Mouse (Mus musculus): ENCODE measurements around the gene Rnf2.
A peak's percentile ranks its signal among the peaks of the same experiment; 100 is the strongest.

Rnf2 gene

GRCm38 (mm10) chr1:151500531-151501361 is at the start of gene Rnf2:
Rnf2 (minus strand) TSS chr1:151500955.
- peak; percentile 97 for DNase-seq

DNA sequence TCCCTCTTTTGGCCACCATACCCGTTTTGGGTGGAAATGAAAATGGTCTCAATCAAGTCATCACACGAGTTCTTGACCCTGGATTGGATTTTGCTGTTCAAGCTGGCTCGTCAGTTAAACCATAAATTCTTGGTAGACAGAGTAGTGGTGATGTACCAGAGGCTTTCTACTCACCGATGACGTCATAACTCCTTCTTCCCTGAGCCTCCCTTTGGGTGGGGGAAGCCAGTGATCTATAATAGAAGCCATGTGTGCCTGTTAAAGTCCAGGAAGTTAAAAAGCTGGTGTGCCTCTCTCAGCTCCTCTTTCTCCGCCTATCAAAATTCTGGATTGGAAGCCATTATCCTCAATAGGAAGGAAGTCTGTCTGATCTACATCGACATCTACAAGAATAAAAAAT is 49.0 kb upstream of the Rnf2 start:
- DNase-seq, result no peak

GRCm38 (mm10) chr1:151548896-151549610 is 48.3 kb upstream of the Rnf2 start:
- no peak for DNase-seq

DNA sequence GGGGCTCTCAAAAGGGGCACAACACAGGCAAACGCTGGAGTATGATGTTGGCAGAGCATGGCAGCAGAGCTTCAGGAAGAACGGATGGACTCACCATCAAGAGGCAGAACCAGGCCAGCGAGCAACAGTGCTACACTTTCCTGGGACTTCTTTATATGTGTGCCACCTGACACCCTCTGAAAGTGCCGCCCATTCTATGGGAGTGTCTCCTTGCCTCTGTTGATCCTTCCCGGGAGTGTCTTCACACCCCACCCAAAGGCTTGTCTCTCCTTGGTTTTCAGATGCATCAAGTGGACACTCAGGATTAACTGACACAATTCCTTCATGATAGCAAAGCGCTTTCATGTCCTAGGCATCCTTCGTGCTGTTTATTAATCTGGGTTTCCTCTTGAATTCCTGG is 44.8 kb upstream of the Rnf2 start:
- no peak for DNase-seq

DNA sequence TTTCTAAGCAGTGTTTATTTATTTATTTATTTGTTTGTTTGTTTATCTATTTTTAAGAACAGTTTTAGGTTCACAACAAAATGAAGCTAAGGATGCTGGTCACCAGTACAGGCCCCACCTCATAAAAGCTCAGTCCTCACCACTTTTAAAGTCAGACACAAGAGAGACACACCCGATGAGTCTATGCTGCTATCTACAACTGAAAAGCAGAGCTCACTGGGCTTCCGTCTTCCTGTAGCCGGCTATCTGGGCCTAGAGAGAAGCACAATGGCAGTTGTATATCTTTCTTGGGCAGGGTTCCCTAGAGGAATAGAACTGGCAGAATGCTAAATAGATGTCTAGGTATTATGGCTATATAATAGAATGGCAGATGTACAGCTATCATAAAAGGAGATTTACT is 43.8 kb upstream of the Rnf2 start:
- no peak for DNase-seq

DNA sequence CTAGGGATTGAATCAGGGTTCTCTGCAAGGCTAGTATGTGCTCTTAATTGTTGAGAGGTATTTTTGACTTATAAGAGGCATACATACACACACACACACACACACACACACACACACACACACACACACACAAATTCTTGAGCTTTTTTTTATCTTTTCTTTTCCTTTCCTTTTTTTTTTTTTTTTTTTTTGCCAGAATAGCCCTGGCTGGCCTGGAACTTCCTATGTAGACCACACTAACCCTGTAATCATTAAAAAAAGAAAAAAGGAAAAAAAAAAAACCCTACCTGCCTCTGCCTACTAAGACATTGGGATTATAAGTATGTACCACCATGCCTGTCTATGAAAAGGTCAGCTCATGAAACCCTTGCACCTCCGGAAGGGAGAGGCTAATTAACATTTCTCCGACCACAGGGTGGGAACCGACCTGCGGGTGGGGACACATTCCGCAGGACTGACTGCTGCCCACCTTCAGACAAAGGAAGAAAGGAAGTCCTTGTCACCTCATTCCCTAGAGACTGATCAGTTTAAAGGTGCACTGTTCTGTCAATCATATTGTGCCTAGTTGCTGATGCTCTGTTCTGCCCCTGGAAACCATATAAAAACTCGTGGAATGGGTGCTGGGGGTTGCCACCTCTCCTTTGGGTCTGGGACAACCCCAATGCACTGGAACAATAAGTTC is 43.2 kb upstream of the Rnf2 start:
- DNase-seq, result no peak

- DNase-seq, result no peak
These were observed 25.9 kb upstream of the Rnf2 start for GRCm38 (mm10) chr1:151526701-151527100.

GRCm38 (mm10) chr1:151517571-151518250 is 17.0 kb upstream of the Rnf2 start:
- no peak for DNase-seq

DNA sequence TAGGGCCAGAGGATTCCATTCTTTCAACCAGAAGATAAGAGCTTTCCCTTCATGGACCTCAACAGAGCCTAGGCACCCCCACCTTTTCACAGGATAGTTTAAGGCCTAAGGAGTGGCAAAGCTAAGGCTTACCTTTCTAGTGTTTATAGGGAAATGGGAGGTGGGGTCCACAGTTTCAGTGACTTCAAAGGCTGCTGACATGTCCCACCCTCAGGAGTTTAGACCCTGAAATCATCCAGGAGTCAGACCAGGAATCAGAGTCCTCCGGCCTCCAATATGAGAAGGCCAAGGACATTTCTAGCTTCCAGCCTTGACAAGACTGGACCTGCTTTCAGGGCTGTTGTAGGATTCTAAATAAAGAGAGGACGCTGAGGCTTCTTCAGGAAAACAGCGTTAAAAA is 16.1 kb upstream of the Rnf2 start:
- no peak for DNase-seq

DNA sequence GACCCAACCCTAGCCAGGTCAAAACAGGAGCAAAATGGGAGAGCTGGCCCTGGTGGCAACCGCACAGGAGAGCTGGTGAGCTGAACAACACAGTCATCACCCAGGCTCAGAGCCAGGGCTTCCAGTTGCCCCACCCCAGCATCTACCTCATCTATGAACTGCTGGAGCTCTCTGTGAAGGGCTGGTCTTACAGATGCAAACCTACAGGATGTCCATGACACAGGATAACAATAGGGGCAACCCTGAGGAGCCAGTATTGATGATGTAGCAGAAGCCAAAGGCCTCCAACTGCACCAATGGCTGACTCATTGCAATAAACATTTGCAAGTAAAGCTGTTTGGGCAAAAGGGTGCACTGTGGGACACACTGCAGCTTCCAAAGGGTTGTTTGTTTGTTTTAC is 15.0 kb upstream of the Rnf2 start:
- DNase-seq, result no peak

DNA sequence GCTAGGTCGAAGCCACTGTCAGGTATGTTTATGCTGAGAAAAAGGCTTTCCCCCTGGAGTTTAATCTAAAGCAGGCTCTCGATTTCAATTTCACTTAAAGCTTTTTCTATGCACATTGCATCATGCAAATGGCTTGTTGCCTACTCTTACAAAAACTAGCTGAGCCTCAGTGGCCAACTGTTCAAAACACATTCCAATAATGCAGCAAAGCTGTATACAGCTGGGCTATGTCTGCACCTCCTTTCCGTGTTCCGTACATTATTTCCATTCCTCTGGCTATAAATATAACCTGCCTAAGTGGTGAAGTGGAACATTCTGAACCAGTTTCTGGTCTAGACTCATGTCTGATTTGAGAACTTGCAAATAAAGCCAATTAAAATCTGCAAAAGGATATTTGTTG is 13.4 kb upstream of the Rnf2 start:
- DNase-seq, result no peak

DNA sequence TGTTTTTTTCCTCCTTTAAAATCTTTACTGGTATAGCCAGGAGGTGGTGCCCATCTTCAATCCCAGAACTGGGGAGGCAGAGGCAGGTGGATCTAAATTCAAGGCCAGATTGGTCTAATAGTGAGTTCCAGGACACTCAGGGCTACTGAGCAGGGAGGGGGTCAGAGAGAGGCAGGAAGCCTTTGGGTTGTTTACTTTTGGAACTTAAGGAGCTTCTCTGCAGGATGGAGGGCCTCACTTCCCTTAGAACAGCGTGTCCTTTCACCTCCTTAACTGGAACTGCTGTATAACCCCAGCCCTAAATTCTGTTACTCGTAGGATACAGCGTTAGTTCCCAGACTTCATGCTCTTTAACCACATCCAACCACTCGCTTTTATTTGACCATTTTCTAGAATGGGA is 10.1 kb upstream of the Rnf2 start:
- no peak for DNase-seq

GRCm38 (mm10) chr1:151499815-151500501 is 797 bp downstream of the Rnf2 start:
- DNase-seq, result peak; percentile 66

GRCm38 (mm10) chr1:151498381-151498780 is 2.4 kb downstream of the Rnf2 start:
- no peak for DNase-seq

- DNase-seq, result no peak
These were observed 2.8 kb downstream of the Rnf2 start for GRCm38 (mm10) chr1:151497942-151498341.

DNA sequence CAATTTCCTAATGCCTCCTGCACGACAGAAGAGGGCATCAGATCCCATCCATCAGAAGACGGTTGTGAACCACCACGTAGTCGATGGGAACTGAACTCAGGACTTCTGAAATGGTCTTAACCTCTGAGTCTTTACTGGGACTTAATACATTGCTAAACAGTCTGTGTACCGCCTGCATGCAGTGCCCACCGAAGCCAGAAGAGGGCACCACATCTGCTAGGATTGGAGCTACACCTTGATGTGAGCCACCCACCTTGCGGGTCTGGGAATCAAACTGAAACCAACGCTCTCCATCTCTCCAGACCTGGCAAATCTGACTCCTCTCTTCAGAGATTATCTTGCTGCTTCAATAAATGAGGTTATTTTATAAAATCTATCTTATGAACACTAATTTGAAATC is 3.7 kb downstream of the Rnf2 start:
- DNase-seq, result peak; percentile 38

DNA sequence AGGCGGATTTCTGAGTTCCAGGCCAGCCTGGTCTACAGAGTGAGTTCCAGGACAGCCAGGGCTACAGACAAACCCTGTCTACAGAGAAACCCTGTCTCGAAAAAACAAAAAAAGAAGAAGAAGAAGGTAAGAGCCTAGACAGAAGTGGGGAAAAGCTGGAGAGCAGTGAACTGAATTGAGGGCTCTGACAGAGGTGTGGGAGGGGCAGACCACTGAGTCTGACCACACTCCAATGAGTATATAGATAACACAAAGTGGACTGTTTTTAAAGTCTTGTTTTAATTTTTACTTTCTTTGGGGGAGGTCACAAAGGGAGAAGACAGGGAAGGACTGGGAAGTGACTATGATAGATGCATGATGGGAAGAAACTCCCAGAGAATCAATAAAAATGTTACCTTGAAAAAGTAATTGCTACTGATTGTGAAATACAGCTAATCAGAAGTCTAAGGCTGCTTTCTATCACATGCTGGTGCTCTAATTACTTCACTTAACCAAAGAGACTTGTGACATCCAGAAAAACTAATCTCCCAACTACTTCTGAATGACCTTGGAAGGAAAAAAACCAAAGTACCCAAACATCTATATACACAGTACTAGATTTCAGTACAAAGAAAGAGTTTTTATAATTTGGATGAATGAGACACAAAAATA is 5.0 kb downstream of the Rnf2 start:
- no peak for DNase-seq

GRCm38 (mm10) chr1:151494711-151495110 is 6.0 kb downstream of the Rnf2 start:
- no peak for DNase-seq

GRCm38 (mm10) chr1:151493826-151494225 is 6.9 kb downstream of the Rnf2 start:
- no peak for DNase-seq

DNA sequence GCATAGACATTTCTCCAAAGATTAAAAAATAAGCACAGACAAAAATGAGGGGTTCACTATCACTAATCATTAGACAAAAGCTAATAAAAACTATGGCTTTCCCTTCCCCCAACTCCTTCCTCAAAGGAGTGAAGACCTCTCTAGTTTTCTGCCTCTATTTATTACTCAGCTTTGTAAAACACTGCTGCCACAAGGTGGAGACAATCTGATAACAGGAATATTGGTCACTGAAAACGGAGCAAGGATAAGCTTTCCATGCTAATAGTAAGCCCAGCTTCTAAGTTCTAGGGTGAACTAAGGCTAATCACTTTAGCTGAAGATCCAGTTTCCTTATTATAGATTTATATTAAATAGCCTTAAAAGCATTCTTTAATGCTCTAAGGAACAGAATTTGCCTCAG is 8.3 kb downstream of the Rnf2 start:
- peak; percentile 26 for DNase-seq

- DNase-seq, result no peak
These were observed 10.9 kb downstream of the Rnf2 start for GRCm38 (mm10) chr1:151489806-151490205.

GRCm38 (mm10) chr1:151484754-151485153 is 16.0 kb downstream of the Rnf2 start:
- DNase-seq, result no peak
